Mouse (Mus musculus) testis, adult 2 months (tissue): ENCODE results near the gene Txndc5.

Source experiments
- CTCF ChIP-seq: fragments of 200-500 bp; IDR thresholded peaks from 2 replicates; pipeline ENCODE4 v1.5.1; 2012; ENCODE audit warnings: low read depth, mild to moderate bottlenecking, inconsistent platforms, low read length, moderate library complexity; ENCODE audit not compliant: control insufficient read depth, insufficient read depth, insufficient replicate concordance
- POLR2A ChIP-seq: fragments of 200-500 bp; IDR thresholded peaks from 2 replicates; pipeline ENCODE4 v1.6.1; 2012; ENCODE audit warnings: low read depth, mild to moderate bottlenecking, inconsistent platforms, low read length, moderate library complexity; ENCODE audit not compliant: control insufficient read depth

DNA sequence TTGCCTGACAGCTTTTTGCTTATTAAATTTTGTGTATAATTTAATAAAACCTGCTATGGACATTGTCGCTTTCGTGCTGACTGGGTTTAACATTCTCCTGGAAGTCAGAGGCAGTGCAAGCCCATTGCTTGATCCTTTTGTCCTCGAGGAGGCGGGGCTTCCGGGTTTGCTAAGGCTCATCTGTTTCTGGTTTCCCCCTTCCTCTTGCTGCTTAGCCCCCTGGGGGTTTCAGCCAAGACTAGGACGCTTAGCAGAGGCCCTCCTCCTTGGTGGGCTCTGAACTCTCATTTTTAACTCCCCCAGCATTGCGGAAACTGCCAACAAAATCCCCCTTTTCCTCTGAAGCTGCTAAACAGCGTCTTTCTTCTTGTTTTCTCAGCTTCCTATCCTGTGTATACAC, 51.7 kb downstream of the Txndc5 start:
- TF ChIP-seq POLR2A = no peak
- TF ChIP-seq CTCF = no peak
